Mouse (Mus musculus): Measurements from ENCODE around the gene Flt3l.

Flt3l gene

GRCm38 (mm10) chr7:45147267-45147666, 11.0 kb upstream of the Flt3l start:
- no peak for ATAC-seq (ENCODE audit: insufficient number of reproducible peaks, low FRiP score, low TSS enrichment)

- ATAC-seq (ENCODE audit: insufficient number of reproducible peaks, low FRiP score, low TSS enrichment), result no peak
Measured at GRCm38 (mm10) chr7:45145460-45145859, 9.2 kb upstream of the Flt3l start.

GRCm38 (mm10) chr7:45144368-45145174, 8.3 kb upstream of the Flt3l start:
- ATAC-seq (ENCODE audit: insufficient number of reproducible peaks, low FRiP score, low TSS enrichment), result no peak

- no peak for ATAC-seq (ENCODE audit: insufficient number of reproducible peaks, low FRiP score, low TSS enrichment)
Measured at GRCm38 (mm10) chr7:45141914-45142313, 5.7 kb upstream of the Flt3l start.

- no peak for ATAC-seq (ENCODE audit: insufficient number of reproducible peaks, low FRiP score, low TSS enrichment)
Measured at GRCm38 (mm10) chr7:45141319-45141718, 5.1 kb upstream of the Flt3l start.

- ATAC-seq (ENCODE audit: insufficient number of reproducible peaks, low FRiP score, low TSS enrichment), result no peak
Measured at GRCm38 (mm10) chr7:45139904-45140723, 3.9 kb upstream of the Flt3l start.

- no peak for ATAC-seq (ENCODE audit: insufficient number of reproducible peaks, low FRiP score, low TSS enrichment)
Measured at GRCm38 (mm10) chr7:45138403-45138802, 2.2 kb upstream of the Flt3l start.

GRCm38 (mm10) chr7:45137171-45138006, 1.2 kb upstream of the Flt3l start:
- ATAC-seq (ENCODE audit: insufficient number of reproducible peaks, low FRiP score, low TSS enrichment), result no peak

- ATAC-seq (ENCODE audit: insufficient number of reproducible peaks, low FRiP score, low TSS enrichment), result no peak
Measured at GRCm38 (mm10) chr7:45135370-45135769, 862 bp downstream of the Flt3l start.

- no peak for ATAC-seq (ENCODE audit: insufficient number of reproducible peaks, low FRiP score, low TSS enrichment)
Measured at GRCm38 (mm10) chr7:45134544-45135026, 1.6 kb downstream of the Flt3l start.

GRCm38 (mm10) chr7:45133446-45134159, 2.6 kb downstream of the Flt3l start:
- ATAC-seq (ENCODE audit: insufficient number of reproducible peaks, low FRiP score, low TSS enrichment), result no peak

GRCm38 (mm10) chr7:45131850-45132249, 4.4 kb downstream of the Flt3l start:
- ATAC-seq (ENCODE audit: insufficient number of reproducible peaks, low FRiP score, low TSS enrichment), result no peak

GRCm38 (mm10) chr7:45129776-45130512, 6.3 kb downstream of the Flt3l start:
- no peak for ATAC-seq (ENCODE audit: insufficient number of reproducible peaks, low FRiP score, low TSS enrichment)

GRCm38 (mm10) chr7:45129318-45129717, 6.9 kb downstream of the Flt3l start:
- ATAC-seq (ENCODE audit: insufficient number of reproducible peaks, low FRiP score, low TSS enrichment), result no peak

- ATAC-seq (ENCODE audit: insufficient number of reproducible peaks, low FRiP score, low TSS enrichment), result peak; percentile 85
Measured at GRCm38 (mm10) chr7:45128624-45129246, 7.5 kb downstream of the Flt3l start, which contains the start of gene Rpl13a. TSS of gene Rpl13a (minus strand) at chr7:45128761.

- ATAC-seq (ENCODE audit: insufficient number of reproducible peaks, low FRiP score, low TSS enrichment), result no peak
Measured at GRCm38 (mm10) chr7:45127700-45128224, 8.5 kb downstream of the Flt3l start.

GRCm38 (mm10) chr7:45126844-45127699, 9.2 kb downstream of the Flt3l start:
- no peak for ATAC-seq (ENCODE audit: insufficient number of reproducible peaks, low FRiP score, low TSS enrichment)
